Mouse (Mus musculus): ENCODE measurements around the gene Slc6a14. TPM values are rescaled to one million over a fixed set of nuclear protein-coding genes. Genes with fewer than 3 reads are reported as not detected.

The Slc6a14 gene
- polyA plus RNA-seq (2014; fragmentation: Nextera tagmentation; extraction: Ambion mirVana): not detected in 2 replicates

DNA sequence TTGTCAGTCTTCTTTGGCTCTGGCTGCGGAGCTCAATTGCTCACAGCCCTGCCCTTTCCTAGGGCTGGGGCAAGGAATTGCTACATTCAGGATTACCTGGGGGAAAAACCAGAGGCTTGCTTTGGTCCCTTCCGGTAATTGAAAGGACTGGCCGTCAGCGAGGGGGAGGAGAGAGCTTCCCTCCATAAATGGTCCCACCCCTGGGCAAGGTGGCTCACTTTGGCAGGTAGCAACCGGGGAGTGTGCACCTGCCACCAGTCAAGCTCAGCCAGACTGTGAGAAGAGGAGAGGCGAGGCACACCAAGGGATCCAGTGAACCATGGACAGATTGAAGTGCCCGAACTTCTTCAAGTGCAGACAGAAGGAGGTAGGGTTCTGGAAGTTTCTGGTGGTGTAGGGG lies at the start of gene Slc6a14:
Slc6a14 (plus strand) TSS at position 68 of the 400 bp plus-strand sequence.
- ATAC-seq (no peak), DNase-seq (ENCODE audit: low spot score) (no peak)
- no peak within 1 kb of the TSS for H3K9ac ChIP-seq (ENCODE audit: low read length)
- no peak within 1 kb of the TSS for H3K4me3 ChIP-seq (ENCODE audit: low read depth, low read length)
- no peaks in the 10 kb centered on the region for H3K4me1 ChIP-seq (ENCODE audit: control insufficient read depth, insufficient read depth, low read length)
- no peak within 1 kb of the TSS for H3K27ac ChIP-seq (ENCODE audit: low read depth, low read length)
- H3K36me3 ChIP-seq (ENCODE audit: control insufficient read depth, insufficient read depth, low read length): no peaks in the 10 kb centered on the region
- 66% methylated on average over 7 of the region's 7 CpGs for WGBS
- H3K9me3 ChIP-seq (replicated peaks; ENCODE audit: control insufficient read depth, low read length): no peaks in the 10 kb centered on the region
- H3K4me2 ChIP-seq (ENCODE audit: low read length): no peak within 1 kb of the TSS
- no peaks in the 10 kb centered on the region for H3K27me3 ChIP-seq (replicated peaks; ENCODE audit: control insufficient read depth, insufficient read depth, low read length)

DNA sequence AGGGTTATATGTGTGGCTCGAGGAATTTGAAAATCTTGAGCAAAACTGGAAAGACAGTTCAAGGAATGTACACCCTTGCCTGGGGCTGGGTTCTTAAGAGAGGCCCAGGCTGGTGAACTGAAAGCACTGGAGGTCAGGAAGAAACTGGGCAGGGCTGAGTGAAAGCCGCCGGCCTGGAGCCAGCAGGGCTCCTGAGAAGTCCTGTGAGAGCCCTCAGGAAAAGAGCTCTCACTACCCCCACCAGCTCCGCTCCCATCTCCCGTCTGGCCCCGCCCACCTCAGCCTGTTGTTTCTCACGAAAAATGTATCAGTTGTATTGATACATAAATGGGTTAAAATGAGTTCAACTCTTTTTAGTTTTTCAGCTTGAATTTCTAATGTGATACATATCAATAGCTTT lies 43.8 kb upstream of the Slc6a14 start:
- WGBS: 28% methylated on average over 7 of the region's 7 CpGs
- ATAC-seq: no peak
- DNase-seq (ENCODE audit: low spot score): no peak

DNA sequence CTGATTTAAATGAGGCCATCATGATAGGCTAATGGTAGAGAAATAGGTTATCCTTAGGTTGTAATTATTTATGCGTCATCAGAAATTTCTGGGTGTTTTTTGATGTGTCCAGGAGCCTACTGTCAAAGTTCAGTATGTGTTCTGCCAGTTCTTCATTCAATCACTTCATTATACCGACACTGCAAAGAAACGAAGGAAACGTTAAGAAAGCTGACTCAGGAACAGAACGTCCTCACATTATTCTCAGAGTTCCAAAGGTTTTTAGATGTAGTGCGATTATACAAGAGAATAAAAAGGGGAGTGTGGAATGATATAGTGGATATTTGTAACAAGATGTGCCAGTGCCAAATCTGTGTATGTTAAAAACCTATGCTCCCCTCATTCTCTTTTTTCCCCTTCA lies 19.5 kb upstream of the Slc6a14 start:
- H3K27ac ChIP-seq (ENCODE audit: low read depth, low read length): no peak overlapping the region
- 68% methylated on average over 6 of the region's 6 CpGs for WGBS

More for the DNA sequence above, 43.8 kb upstream of the Slc6a14 start:
- no peak overlapping the region for H3K9ac ChIP-seq (ENCODE audit: low read length)
- no peak overlapping the region for H3K4me3 ChIP-seq (ENCODE audit: low read depth, low read length)
- no peak overlapping the region for H3K27ac ChIP-seq (ENCODE audit: low read depth, low read length)
- H3K4me2 ChIP-seq (ENCODE audit: low read length): no peak overlapping the region
- no peaks in the 10 kb centered on the region for H3K9me3 ChIP-seq (replicated peaks; ENCODE audit: control insufficient read depth, low read length)
- H3K4me1 ChIP-seq (ENCODE audit: control insufficient read depth, insufficient read depth, low read length): no peaks in the 10 kb centered on the region
- H3K27me3 ChIP-seq (replicated peaks; ENCODE audit: control insufficient read depth, insufficient read depth, low read length): no peaks in the 10 kb centered on the region
- H3K36me3 ChIP-seq (ENCODE audit: control insufficient read depth, insufficient read depth, low read length): no peaks in the 10 kb centered on the region

DNA sequence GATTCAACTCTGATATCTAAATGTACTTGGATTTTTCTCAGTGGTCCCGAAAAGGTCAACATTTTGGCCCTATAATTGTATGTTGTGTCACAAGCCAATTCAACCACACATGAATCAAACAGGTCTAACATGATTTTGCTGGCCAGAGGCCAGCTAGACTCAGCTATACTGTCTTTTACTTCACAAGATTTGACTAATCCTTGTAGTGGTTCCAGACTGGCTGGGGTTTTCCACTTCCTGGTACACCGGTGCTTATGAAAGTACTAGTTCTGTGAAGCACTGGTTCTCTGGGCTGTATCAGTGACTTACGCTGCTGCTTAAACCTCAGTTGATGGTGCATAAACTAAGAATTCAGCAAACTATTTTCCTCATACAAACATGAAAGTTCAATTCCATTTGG lies 19.0 kb upstream of the Slc6a14 start:
- no peak overlapping the region for H3K27ac ChIP-seq (ENCODE audit: low read depth, low read length)
- no peaks in the 10 kb centered on the region for H3K27me3 ChIP-seq (replicated peaks; ENCODE audit: control insufficient read depth, insufficient read depth, low read length)
- no peak overlapping the region for H3K4me2 ChIP-seq (ENCODE audit: low read length)
- DNase-seq (ENCODE audit: low spot score): no peak
- no peak overlapping the region for H3K4me3 ChIP-seq (ENCODE audit: low read depth, low read length)
- 92% methylated on average over 3 of the region's 3 CpGs for WGBS
- H3K36me3 ChIP-seq (ENCODE audit: control insufficient read depth, insufficient read depth, low read length): no peaks in the 10 kb centered on the region
- ATAC-seq: no peak
- no peak overlapping the region for H3K9ac ChIP-seq (ENCODE audit: low read length)
- H3K4me1 ChIP-seq (ENCODE audit: control insufficient read depth, insufficient read depth, low read length): no peaks in the 10 kb centered on the region
- no peaks in the 10 kb centered on the region for H3K9me3 ChIP-seq (replicated peaks; ENCODE audit: control insufficient read depth, low read length)

More for the DNA sequence above, 19.5 kb upstream of the Slc6a14 start:
- Histone ChIP-seq H3K36me3 (ENCODE audit: control insufficient read depth, insufficient read depth, low read length) (no peaks in the 10 kb centered on the region), H3K9ac (ENCODE audit: low read length) (no peak overlapping the region), H3K4me3 (ENCODE audit: low read depth, low read length) (no peak overlapping the region), H3K27me3 (replicated peaks; ENCODE audit: control insufficient read depth, insufficient read depth, low read length) (no peaks in the 10 kb centered on the region), H3K4me1 (ENCODE audit: control insufficient read depth, insufficient read depth, low read length) (no peaks in the 10 kb centered on the region), H3K4me2 (ENCODE audit: low read length) (no peak overlapping the region), H3K9me3 (replicated peaks; ENCODE audit: control insufficient read depth, low read length) (no peaks in the 10 kb centered on the region)
- ATAC-seq: no peak
- DNase-seq (ENCODE audit: low spot score): no peak

DNA sequence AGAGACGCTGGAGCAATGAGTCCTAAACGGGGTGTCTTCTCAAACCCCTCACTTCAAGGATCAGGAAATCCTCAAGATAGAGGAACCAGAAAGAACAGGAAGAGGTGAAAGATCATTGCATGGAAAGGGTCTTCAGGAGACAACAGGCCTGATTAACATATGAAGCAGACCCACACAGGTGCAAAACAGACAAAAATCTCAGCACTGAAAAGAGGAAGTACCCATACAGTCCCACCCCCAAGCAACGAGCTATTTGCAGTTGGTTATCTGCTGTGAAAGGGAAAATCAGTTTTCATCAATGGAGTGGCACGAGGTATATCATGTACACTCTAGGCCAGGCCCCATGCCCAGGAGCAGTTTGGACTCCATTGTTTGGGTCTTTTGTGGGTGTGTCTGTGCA lies 13.1 kb upstream of the Slc6a14 start:
- Histone ChIP-seq H3K4me1 (ENCODE audit: control insufficient read depth, insufficient read depth, low read length) (no peaks in the 10 kb centered on the region), H3K27me3 (replicated peaks; ENCODE audit: control insufficient read depth, insufficient read depth, low read length) (no peaks in the 10 kb centered on the region), H3K9ac (ENCODE audit: low read length) (no peak overlapping the region), H3K4me2 (ENCODE audit: low read length) (no peak overlapping the region), H3K4me3 (ENCODE audit: low read depth, low read length) (no peak overlapping the region), H3K27ac (ENCODE audit: low read depth, low read length) (no peak overlapping the region), H3K36me3 (ENCODE audit: control insufficient read depth, insufficient read depth, low read length) (no peaks in the 10 kb centered on the region), H3K9me3 (replicated peaks; ENCODE audit: control insufficient read depth, low read length) (no peaks in the 10 kb centered on the region)
- no peak for DNase-seq (ENCODE audit: low spot score)
- ATAC-seq: no peak
- 84% methylated on average over 4 of the region's 4 CpGs for WGBS

GRCm38 (mm10) chrX:21704470-21704869 lies 10.2 kb upstream of the Slc6a14 start:
- ATAC-seq: no peak
- DNase-seq (ENCODE audit: low spot score): no peak
- Histone ChIP-seq H3K36me3 (ENCODE audit: control insufficient read depth, insufficient read depth, low read length) (no peaks in the 10 kb centered on the region), H3K9me3 (replicated peaks; ENCODE audit: control insufficient read depth, low read length) (no peaks in the 10 kb centered on the region), H3K27me3 (replicated peaks; ENCODE audit: control insufficient read depth, insufficient read depth, low read length) (no peaks in the 10 kb centered on the region), H3K9ac (ENCODE audit: low read length) (no peak overlapping the region), H3K4me1 (ENCODE audit: control insufficient read depth, insufficient read depth, low read length) (no peaks in the 10 kb centered on the region), H3K4me2 (ENCODE audit: low read length) (no peak overlapping the region), H3K27ac (ENCODE audit: low read depth, low read length) (no peak overlapping the region), H3K4me3 (ENCODE audit: low read depth, low read length) (no peak overlapping the region)
- WGBS: 65% methylated on average over 1 of the region's 1 CpGs

- H3K4me3 ChIP-seq (ENCODE audit: low read depth, low read length): no peak overlapping the region
- no peaks in the 10 kb centered on the region for H3K36me3 ChIP-seq (ENCODE audit: control insufficient read depth, insufficient read depth, low read length)
- H3K4me1 ChIP-seq (ENCODE audit: control insufficient read depth, insufficient read depth, low read length): no peaks in the 10 kb centered on the region
- no peak overlapping the region for H3K4me2 ChIP-seq (ENCODE audit: low read length)
- no peak overlapping the region for H3K9ac ChIP-seq (ENCODE audit: low read length)
- WGBS: 71% methylated on average over 5 of the region's 5 CpGs
- H3K27ac ChIP-seq (ENCODE audit: low read depth, low read length): no peak overlapping the region
- ATAC-seq: no peak
- no peaks in the 10 kb centered on the region for H3K27me3 ChIP-seq (replicated peaks; ENCODE audit: control insufficient read depth, insufficient read depth, low read length)
- H3K9me3 ChIP-seq (replicated peaks; ENCODE audit: control insufficient read depth, low read length): no peaks in the 10 kb centered on the region
- no peak for DNase-seq (ENCODE audit: low spot score)
Observed at GRCm38 (mm10) chrX:21715293-21715692, 597 bp downstream of the Slc6a14 start.

- WGBS: 94% methylated on average over 2 of the region's 2 CpGs
- Histone ChIP-seq H3K27me3 (replicated peaks; ENCODE audit: control insufficient read depth, insufficient read depth, low read length) (no peaks in the 10 kb centered on the region), H3K36me3 (ENCODE audit: control insufficient read depth, insufficient read depth, low read length) (no peaks in the 10 kb centered on the region), H3K4me2 (ENCODE audit: low read length) (no peak overlapping the region), H3K4me3 (ENCODE audit: low read depth, low read length) (no peak overlapping the region), H3K9ac (ENCODE audit: low read length) (no peak overlapping the region), H3K9me3 (replicated peaks; ENCODE audit: control insufficient read depth, low read length) (no peaks in the 10 kb centered on the region), H3K4me1 (ENCODE audit: control insufficient read depth, insufficient read depth, low read length) (no peaks in the 10 kb centered on the region), H3K27ac (ENCODE audit: low read depth, low read length) (no peak overlapping the region)
- DNase-seq (ENCODE audit: low spot score): no peak
- no peak for ATAC-seq
Observed at GRCm38 (mm10) chrX:21716885-21717284, 2.2 kb downstream of the Slc6a14 start.

DNA sequence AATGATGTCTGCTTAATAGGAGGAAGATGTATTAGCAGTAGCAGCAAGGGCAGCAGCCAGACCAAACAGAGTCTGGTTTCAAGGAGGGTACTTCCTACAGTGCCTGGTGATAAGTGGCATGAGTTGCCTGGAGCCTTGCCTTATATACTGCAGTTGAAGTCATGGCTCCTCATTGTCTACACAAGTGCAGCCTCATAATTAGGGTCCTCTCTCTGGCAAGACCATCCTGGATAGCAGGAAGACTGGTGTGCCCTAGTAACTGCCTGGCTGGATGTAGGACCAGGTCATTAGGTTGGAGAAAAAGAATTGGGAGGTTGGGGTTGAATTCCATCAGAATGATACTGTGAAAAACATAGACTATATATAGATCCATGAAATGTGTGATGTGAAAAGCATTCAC lies 30.3 kb downstream of the Slc6a14 start, which contains the start of gene Gm28269:
Gm28269 (minus strand) TSS at position 101 of the 400 bp plus-strand sequence.
- H3K36me3 ChIP-seq (ENCODE audit: control insufficient read depth, insufficient read depth, low read length): no peaks in the 10 kb centered on the region
- no peaks in the 10 kb centered on the region for H3K27me3 ChIP-seq (replicated peaks; ENCODE audit: control insufficient read depth, insufficient read depth, low read length)
- H3K4me1 ChIP-seq (ENCODE audit: control insufficient read depth, insufficient read depth, low read length): no peaks in the 10 kb centered on the region
- no peak within 1 kb of the TSS for H3K4me3 ChIP-seq (ENCODE audit: low read depth, low read length)
- no peak within 1 kb of the TSS for H3K27ac ChIP-seq (ENCODE audit: low read depth, low read length)
- H3K9ac ChIP-seq (ENCODE audit: low read length): no peak within 1 kb of the TSS
- ATAC-seq (no peak), DNase-seq (ENCODE audit: low spot score) (no peak)
- no peaks in the 10 kb centered on the region for H3K9me3 ChIP-seq (replicated peaks; ENCODE audit: control insufficient read depth, low read length)
- no peak within 1 kb of the TSS for H3K4me2 ChIP-seq (ENCODE audit: low read length)
